Mouse (Mus musculus) spleen, adult 2 months (tissue): ENCODE data around the gene St6galnac3. TPM values are rescaled to one million over a fixed set of nuclear protein-coding genes. Genes with fewer than 3 reads are reported as not detected.
"Not testable (repeated sequence)": the region's sequence is repeated elsewhere in the genome, so short reads cannot be mapped to it uniquely, and the experiment has no call there.

Source experiments
- DNase-seq, 2 experiments: peaks; one replicate each; pipeline versions ENCODE4 v3.0.0 to v3.0.0-alpha.2; 2012 to 2021; ENCODE audit warnings: low spot score in 2 of 2, low read depth in 1 of 2
- H3K27ac ChIP-seq: fragments of 200-500 bp; 2 replicates; pipeline ENCODE4 v1.5.1; 2012; ENCODE audit warnings: low read length, inconsistent platforms; ENCODE audit not compliant: insufficient read depth
- H3K27me3 ChIP-seq: fragments of 200-500 bp; 2 replicates; pipeline ENCODE4 v1.6.1; 2012; ENCODE audit warnings: mild to moderate bottlenecking, moderate library complexity, low read length, inconsistent platforms; ENCODE audit not compliant: control insufficient read depth, insufficient read depth
- H3K36me3 ChIP-seq: fragments of 200-500 bp; 2 replicates; pipeline ENCODE4 v1.6.1; 2012; ENCODE audit warnings: mild to moderate bottlenecking, low read length, inconsistent platforms; ENCODE audit not compliant: control insufficient read depth, insufficient read depth
- H3K4me1 ChIP-seq: fragments of 200-500 bp; 2 replicates; pipeline ENCODE4 v1.6.1; 2011; ENCODE audit warnings: inconsistent platforms; ENCODE audit not compliant: control insufficient read depth, insufficient read depth, insufficient read length
- H3K4me3 ChIP-seq: fragments of 200-500 bp; 2 replicates; pipeline ENCODE4 v1.5.1; 2011; ENCODE audit warnings: mild to moderate bottlenecking, inconsistent platforms; ENCODE audit not compliant: insufficient read depth, insufficient read length; ENCODE audit errors: extremely low read depth
- CTCF ChIP-seq: fragments of 200-500 bp; IDR thresholded peaks from 2 replicates; pipeline ENCODE4 v1.5.1; 2011; ENCODE audit warnings: mild to moderate bottlenecking, inconsistent platforms; ENCODE audit not compliant: insufficient read depth, insufficient read length, insufficient replicate concordance; ENCODE audit errors: extremely low read depth
- POLR2A ChIP-seq: fragments of 200-500 bp; IDR thresholded peaks from 2 replicates; pipeline ENCODE4 v1.6.1; 2011; ENCODE audit warnings: low read depth, low read length, inconsistent platforms
- WGBS: fragments of 180-500 bp; shearing (Covaris S2); methylation state at CpG from one replicate; pipeline ENCODE4 v1.1.7; 2018; 5-methylcytosine and 5-hydroxymethylcytosine counted together
- polyA plus RNA-seq: library from polyadenylated mRNA; depleted of rRNA; stranded (reverse); fragments of >200 nt; gene quantifications from 2 replicates; pipeline ENCODE4 v1.2.3, GENCODE M21; 2012

St6galnac3 gene
- polyA plus RNA-seq, 1 experiment, result 3.0 TPM

GRCm38 (mm10) chr3:153764760-153765159, 39.8 kb upstream of the St6galnac3 start:
- TF ChIP-seq CTCF (no peak), POLR2A (no peak)
- Histone ChIP-seq H3K27me3 (no peaks in the 10 kb centered on the region), H3K4me3 (no peak overlapping the region), H3K36me3 (no peaks in the 10 kb centered on the region), H3K4me1 (0 out of 2 replicates have a peak, but pooled peaks cover 2% of the 10 kb centered on the region), H3K27ac (peak overlapping the region; percentile 37)
- DNase-seq, result peak in 1 of 2 experiments; percentile 30
- WGBS, result 39% methylated on average over 5 of the region's 5 CpGs

- Histone ChIP-seq H3K27ac (no peak overlapping the region), H3K36me3 (no peaks in the 10 kb centered on the region), H3K4me3 (no peak overlapping the region), H3K4me1 (0 out of 2 replicates have a peak, but pooled peaks cover 2% of the 10 kb centered on the region), H3K27me3 (no peaks in the 10 kb centered on the region)
- TF ChIP-seq CTCF, result no peak
- no peak for TF ChIP-seq POLR2A
- 93% methylated on average over 17 of the region's 17 CpGs for WGBS
- no peak for DNase-seq
Observed at GRCm38 (mm10) chr3:153761171-153761570, 36.2 kb upstream of the St6galnac3 start.

- Histone ChIP-seq H3K36me3 (no peaks in the 10 kb centered on the region), H3K4me1 (no peaks in the 10 kb centered on the region), H3K27ac (no peak overlapping the region), H3K27me3 (no peaks in the 10 kb centered on the region), H3K4me3 (no peak overlapping the region)
- no peak for TF ChIP-seq CTCF
- no peak for TF ChIP-seq POLR2A
- no peak for DNase-seq
Observed at GRCm38 (mm10) chr3:153759269-153759668, 34.3 kb upstream of the St6galnac3 start.

GRCm38 (mm10) chr3:153756500-153756996, 31.6 kb upstream of the St6galnac3 start:
- no peak overlapping the region for H3K4me3 ChIP-seq
- TF ChIP-seq POLR2A, result no peak
- TF ChIP-seq CTCF, result no peak
- H3K36me3 ChIP-seq, result no peaks in the 10 kb centered on the region
- H3K27me3 ChIP-seq, result no peaks in the 10 kb centered on the region
- no peaks in the 10 kb centered on the region for H3K4me1 ChIP-seq
- WGBS, result 94% methylated on average over 2 of the region's 2 CpGs
- no peak overlapping the region for H3K27ac ChIP-seq
- DNase-seq, result no peak

GRCm38 (mm10) chr3:153755785-153756326, 30.9 kb upstream of the St6galnac3 start:
- H3K27me3 ChIP-seq, H3K36me3 ChIP-seq, H3K27ac ChIP-seq, H3K4me1 ChIP-seq, H3K4me3 ChIP-seq, DNase-seq: not testable (repeated sequence)
- WGBS, result 40% methylated on average over 14 of the region's 14 CpGs

GRCm38 (mm10) chr3:153751435-153751834, 26.5 kb upstream of the St6galnac3 start:
- H3K4me3 ChIP-seq, result no peak overlapping the region
- 73% methylated on average over 1 of the region's 1 CpGs for WGBS
- no peak for DNase-seq
- H3K27ac ChIP-seq, result no peak overlapping the region
- no peak for TF ChIP-seq POLR2A
- TF ChIP-seq CTCF, result no peak
- H3K4me1 ChIP-seq, result no peaks in the 10 kb centered on the region
- H3K27me3 ChIP-seq, result no peaks in the 10 kb centered on the region
- H3K36me3 ChIP-seq, result no peaks in the 10 kb centered on the region

- no peaks in the 10 kb centered on the region for H3K27me3 ChIP-seq
- no peak overlapping the region for H3K4me3 ChIP-seq
- DNase-seq, result no peak
- 89% methylated on average over 6 of the region's 6 CpGs for WGBS
- TF ChIP-seq CTCF (no peak), POLR2A (no peak)
- H3K4me1 ChIP-seq, result peaks cover 10% of the 10 kb centered on the region; the same call in 1 of the 2 replicates
- no peak overlapping the region for H3K27ac ChIP-seq
- H3K36me3 ChIP-seq, result no peaks in the 10 kb centered on the region
Observed at GRCm38 (mm10) chr3:153749359-153749758, 24.4 kb upstream of the St6galnac3 start.
